Mouse (Mus musculus): ENCODE results near the gene Cwc22. TPM values are rescaled to one million over a fixed set of nuclear protein-coding genes. Genes with fewer than 3 reads are reported as not detected.

Cwc22 gene
- polyA plus RNA-seq, 1 experiment from 2014 or later: 28.8 TPM

- Histone ChIP-seq H3K4me3 (no peak overlapping the region), H3K4me1 (replicated peaks) (no peaks in the 10 kb centered on the region), H3K9me3 (no peaks in the 10 kb centered on the region), H3K27me3 (ENCODE audit: insufficient read depth, poor library complexity, severe bottlenecking) (no peaks in the 10 kb centered on the region), H3K27ac (no peak overlapping the region), H3K36me3 (no peaks in the 10 kb centered on the region)
- DNase-seq (ENCODE audit: low spot score): no peak
- 89% methylated on average over 3 of the region's 3 CpGs for WGBS
These were observed 14.5 kb upstream of the Cwc22 start for GRCm38 (mm10) chr2:77960711-77961110.

GRCm38 (mm10) chr2:77959341-77959740 is 13.2 kb upstream of the Cwc22 start:
- Histone ChIP-seq H3K27me3 (ENCODE audit: insufficient read depth, poor library complexity, severe bottlenecking) (no peaks in the 10 kb centered on the region), H3K9me3 (no peaks in the 10 kb centered on the region), H3K4me1 (replicated peaks) (no peaks in the 10 kb centered on the region), H3K4me3 (no peak overlapping the region), H3K36me3 (no peaks in the 10 kb centered on the region), H3K27ac (no peak overlapping the region)
- no peak for DNase-seq (ENCODE audit: low spot score)
- WGBS: 95% methylated on average over 1 of the region's 1 CpGs

- H3K4me3 ChIP-seq: no peak overlapping the region
- 88% methylated on average over 6 of the region's 6 CpGs for WGBS
- H3K36me3 ChIP-seq: no peaks in the 10 kb centered on the region
- H3K27ac ChIP-seq: no peak overlapping the region
- no peak for DNase-seq (ENCODE audit: low spot score)
- H3K27me3 ChIP-seq (ENCODE audit: insufficient read depth, poor library complexity, severe bottlenecking): no peaks in the 10 kb centered on the region
- H3K4me1 ChIP-seq (replicated peaks): no peaks in the 10 kb centered on the region
- H3K9me3 ChIP-seq: no peaks in the 10 kb centered on the region
These were observed 5.3 kb upstream of the Cwc22 start for GRCm38 (mm10) chr2:77951415-77951913.

GRCm38 (mm10) chr2:77950111-77950510 is 3.9 kb upstream of the Cwc22 start:
- Histone ChIP-seq H3K36me3 (no peaks in the 10 kb centered on the region), H3K27me3 (ENCODE audit: insufficient read depth, poor library complexity, severe bottlenecking) (no peaks in the 10 kb centered on the region), H3K27ac (no peak overlapping the region), H3K4me1 (replicated peaks) (peaks cover 3% of the 10 kb centered on the region), H3K9me3 (no peaks in the 10 kb centered on the region), H3K4me3 (no peak overlapping the region)
- no peak for DNase-seq (ENCODE audit: low spot score)
- 74% methylated on average over 1 of the region's 1 CpGs for WGBS

- H3K4me1 ChIP-seq (replicated peaks): peaks cover 9% of the 10 kb centered on the region
- no peaks in the 10 kb centered on the region for H3K27me3 ChIP-seq (ENCODE audit: insufficient read depth, poor library complexity, severe bottlenecking)
- no peak for DNase-seq (ENCODE audit: low spot score)
- H3K4me3 ChIP-seq: no peak overlapping the region
- WGBS: 93% methylated on average over 1 of the region's 1 CpGs
- no peaks in the 10 kb centered on the region for H3K9me3 ChIP-seq
- H3K27ac ChIP-seq: no peak overlapping the region
- H3K36me3 ChIP-seq: no peaks in the 10 kb centered on the region
These were observed 3.3 kb upstream of the Cwc22 start for GRCm38 (mm10) chr2:77949521-77949920.

- Histone ChIP-seq H3K36me3 (no peaks in the 10 kb centered on the region), H3K4me3 (no peak overlapping the region), H3K4me1 (replicated peaks) (peaks cover 12% of the 10 kb centered on the region), H3K27me3 (ENCODE audit: insufficient read depth, poor library complexity, severe bottlenecking) (no peaks in the 10 kb centered on the region), H3K9me3 (no peaks in the 10 kb centered on the region), H3K27ac (no peak overlapping the region)
- no peak for DNase-seq (ENCODE audit: low spot score)
- WGBS: 92% methylated on average over 2 of the region's 2 CpGs
These were observed 2.7 kb upstream of the Cwc22 start for GRCm38 (mm10) chr2:77948921-77949320.

GRCm38 (mm10) chr2:77948126-77948525 is 2.0 kb upstream of the Cwc22 start:
- no peak overlapping the region for H3K4me3 ChIP-seq
- H3K36me3 ChIP-seq: no peaks in the 10 kb centered on the region
- peaks cover 12% of the 10 kb centered on the region for H3K4me1 ChIP-seq (replicated peaks)
- H3K27ac ChIP-seq: no peak overlapping the region
- no peaks in the 10 kb centered on the region for H3K9me3 ChIP-seq
- 85% methylated on average over 1 of the region's 1 CpGs for WGBS
- no peak for DNase-seq (ENCODE audit: low spot score)
- no peaks in the 10 kb centered on the region for H3K27me3 ChIP-seq (ENCODE audit: insufficient read depth, poor library complexity, severe bottlenecking)

GRCm38 (mm10) chr2:77947161-77947870 is 1.1 kb upstream of the Cwc22 start:
- Histone ChIP-seq H3K36me3 (0 out of 2 replicates have a peak, but pooled peaks cover 5% of the 10 kb centered on the region), H3K27ac (no peak overlapping the region), H3K4me1 (replicated peaks) (peaks cover 12% of the 10 kb centered on the region), H3K4me3 (no peak overlapping the region), H3K9me3 (no peaks in the 10 kb centered on the region), H3K27me3 (ENCODE audit: insufficient read depth, poor library complexity, severe bottlenecking) (no peaks in the 10 kb centered on the region)
- WGBS: 79% methylated on average over 3 of the region's 3 CpGs
- no peak for DNase-seq (ENCODE audit: low spot score)

GRCm38 (mm10) chr2:77944860-77945595 is 1.1 kb downstream of the Cwc22 start:
- peak overlapping the region; percentile 94 for H3K27ac ChIP-seq
- peak overlapping the region; percentile 84 for H3K4me3 ChIP-seq
- H3K9me3 ChIP-seq: no peaks in the 10 kb centered on the region
- peaks cover 14% of the 10 kb centered on the region; the same call in 1 of the 2 replicates for H3K36me3 ChIP-seq
- H3K27me3 ChIP-seq (ENCODE audit: insufficient read depth, poor library complexity, severe bottlenecking): no peaks in the 10 kb centered on the region
- DNase-seq (ENCODE audit: low spot score): no peak
- H3K4me1 ChIP-seq (replicated peaks): peaks cover 12% of the 10 kb centered on the region
- 52% methylated on average over 8 of the region's 8 CpGs for WGBS

GRCm38 (mm10) chr2:77944281-77944680 is 1.9 kb downstream of the Cwc22 start:
- Histone ChIP-seq H3K9me3 (no peaks in the 10 kb centered on the region), H3K27ac (no peak overlapping the region), H3K4me3 (peak overlapping the region; percentile 84; the same call in 1 of the 2 replicates), H3K36me3 (peaks cover 19% of the 10 kb centered on the region; the same call in 1 of the 2 replicates), H3K27me3 (ENCODE audit: insufficient read depth, poor library complexity, severe bottlenecking) (no peaks in the 10 kb centered on the region), H3K4me1 (replicated peaks) (peaks cover 12% of the 10 kb centered on the region)
- no peak for DNase-seq (ENCODE audit: low spot score)
- WGBS: 93% methylated on average over 5 of the region's 5 CpGs

- Histone ChIP-seq H3K4me1 (replicated peaks) (peaks cover 12% of the 10 kb centered on the region), H3K27me3 (ENCODE audit: insufficient read depth, poor library complexity, severe bottlenecking) (no peaks in the 10 kb centered on the region), H3K36me3 (peaks cover 29% of the 10 kb centered on the region; the same call in 1 of the 2 replicates), H3K4me3 (no peak overlapping the region), H3K9me3 (no peaks in the 10 kb centered on the region), H3K27ac (no peak overlapping the region)
- no peak for DNase-seq (ENCODE audit: low spot score)
- WGBS: 94% methylated on average over 2 of the region's 2 CpGs
These were observed 4.2 kb downstream of the Cwc22 start for GRCm38 (mm10) chr2:77941944-77942343.

- no peak for DNase-seq (ENCODE audit: low spot score)
- H3K27me3 ChIP-seq (ENCODE audit: insufficient read depth, poor library complexity, severe bottlenecking): no peaks in the 10 kb centered on the region
- H3K4me1 ChIP-seq (replicated peaks): no peaks in the 10 kb centered on the region
- no peak overlapping the region for H3K4me3 ChIP-seq
- H3K9me3 ChIP-seq: no peaks in the 10 kb centered on the region
- H3K36me3 ChIP-seq: peaks cover 65% of the 10 kb centered on the region
- H3K27ac ChIP-seq: no peak overlapping the region
- 95% methylated on average over 4 of the region's 4 CpGs for WGBS
These were observed 7.9 kb downstream of the Cwc22 start for GRCm38 (mm10) chr2:77938317-77938716.

GRCm38 (mm10) chr2:77937818-77938217 is 8.4 kb downstream of the Cwc22 start:
- peaks cover 70% of the 10 kb centered on the region for H3K36me3 ChIP-seq
- H3K27me3 ChIP-seq (ENCODE audit: insufficient read depth, poor library complexity, severe bottlenecking): no peaks in the 10 kb centered on the region
- H3K9me3 ChIP-seq: no peaks in the 10 kb centered on the region
- no peak for DNase-seq (ENCODE audit: low spot score)
- H3K27ac ChIP-seq: no peak overlapping the region
- H3K4me1 ChIP-seq (replicated peaks): no peaks in the 10 kb centered on the region
- no peak overlapping the region for H3K4me3 ChIP-seq
- 91% methylated on average over 3 of the region's 3 CpGs for WGBS
